Mouse (Mus musculus) hindbrain, embryonic 15.5 days (tissue): ENCODE results near the gene Mrpl12. TPM values are rescaled to one million over a fixed set of nuclear protein-coding genes. Genes with fewer than 3 reads are reported as not detected.

ENCODE experiments used
- ATAC-seq: fragments of 200-750 bp; cut with Nextera tagmentation; 2 replicates; pipeline ENCODE4 v1.8.0; 2017; ENCODE audit warnings: low read depth, moderate number of reproducible peaks, moderate TSS enrichment; ENCODE audit not compliant: low FRiP score
- H3K27ac ChIP-seq: fragments of 300-500 bp; sonication (generic); replicated peaks from 2 replicates; pipeline ENCODE4 v1.5.1; 2015; ENCODE audit warnings: mild to moderate bottlenecking, inconsistent platforms
- H3K27me3 ChIP-seq: fragments of 300-500 bp; sonication (generic); 2 replicates; pipeline ENCODE4 v1.6.1; 2015; ENCODE audit warnings: control low read depth, inconsistent platforms
- H3K36me3 ChIP-seq: fragments of 300-500 bp; sonication (generic); 2 replicates; pipeline ENCODE4 v1.6.1; 2015; ENCODE audit warnings: control low read depth, inconsistent platforms
- H3K4me1 ChIP-seq: fragments of 300-500 bp; sonication (generic); replicated peaks from 2 replicates; pipeline ENCODE4 v1.6.1; 2015; ENCODE audit warnings: control low read depth, inconsistent platforms
- H3K4me2 ChIP-seq: fragments of 300-500 bp; sonication (generic); 2 replicates; pipeline ENCODE4 v1.6.1; 2015; ENCODE audit warnings: moderate library complexity, mild to moderate bottlenecking, inconsistent platforms
- H3K4me3 ChIP-seq: fragments of 300-500 bp; sonication (generic); 2 replicates; pipeline ENCODE4 v1.5.1; 2015; ENCODE audit warnings: mild to moderate bottlenecking, inconsistent platforms
- H3K9ac ChIP-seq: fragments of 300-500 bp; sonication (generic); 2 replicates; pipeline ENCODE4 v1.6.1; 2015; ENCODE audit warnings: inconsistent platforms
- H3K9me3 ChIP-seq: fragments of 300-500 bp; sonication (generic); 2 replicates; pipeline ENCODE4 v1.6.1; 2016; ENCODE audit warnings: control low read depth, inconsistent platforms
- WGBS: fragments of 180-500 bp; shearing (Covaris S2); methylation state at CpG from one replicate; pipeline ENCODE4 v1.1.7; 2015; 5-methylcytosine and 5-hydroxymethylcytosine counted together
- polyA plus RNA-seq: library from polyadenylated mRNA; unstranded; fragments of >200 nt; fragmentation: Nextera tagmentation; extraction: Ambion mirVana; gene quantifications from 2 replicates; pipeline ENCODE4 v1.2.1, GENCODE M21; 2015

The Mrpl12 gene
- polyA plus RNA-seq, 1 experiment from 2014 or later, result 125 TPM

GRCm38 (mm10) chr11:120455413-120455812, 29.0 kb upstream of the Mrpl12 start:
- Histone ChIP-seq H3K27ac (no peak overlapping the region), H3K27me3 (no peaks in the 10 kb centered on the region), H3K9ac (no peak overlapping the region), H3K4me3 (no peak overlapping the region), H3K9me3 (no peaks in the 10 kb centered on the region), H3K4me1 (peaks cover 20% of the 10 kb centered on the region), H3K4me2 (no peak overlapping the region), H3K36me3 (peaks cover 5% of the 10 kb centered on the region; the same call in 1 of the 2 replicates)
- no peak for ATAC-seq
- whole genome bisulfite sequencing, result 97% methylated on average over 7 of the region's 7 CpGs

- H3K27me3 ChIP-seq, result no peaks in the 10 kb centered on the region
- H3K4me3 ChIP-seq, result peak overlapping the region; percentile 94
- H3K9me3 ChIP-seq, result no peaks in the 10 kb centered on the region
- WGBS, result 32% methylated on average over 14 of the region's 14 CpGs
- ATAC-seq, result no peak
- peaks cover 20% of the 10 kb centered on the region for H3K4me1 ChIP-seq
- H3K4me2 ChIP-seq, result peak overlapping the region; percentile 88
- peak overlapping the region; percentile 90 for H3K27ac ChIP-seq
- H3K9ac ChIP-seq, result peak overlapping the region; percentile 99
- peaks cover 15% of the 10 kb centered on the region for H3K36me3 ChIP-seq
These were observed 27.0 kb upstream of the Mrpl12 start for GRCm38 (mm10) chr11:120457370-120457769.

- Histone ChIP-seq H3K4me1 (peaks cover 20% of the 10 kb centered on the region), H3K27ac (peak within 1 kb of the TSS; percentile 90), H3K4me3 (peak within 1 kb of the TSS; percentile 94), H3K9ac (peak within 1 kb of the TSS; percentile 99), H3K27me3 (no peaks in the 10 kb centered on the region), H3K4me2 (peak within 1 kb of the TSS; percentile 88), H3K9me3 (no peaks in the 10 kb centered on the region), H3K36me3 (peaks cover 19% of the 10 kb centered on the region)
- peak; percentile 95 for ATAC-seq
- 5% methylated on average over 62 of the region's 62 CpGs for WGBS
These were observed 26.4 kb upstream of the Mrpl12 start, which contains the start of the genes Oxld1 and Ccdc137 for GRCm38 (mm10) chr11:120457772-120458751. TSS of gene Oxld1 (minus strand) at chr11:120458068. TSS of gene Ccdc137 (plus strand) at chr11:120458115.

- Histone ChIP-seq H3K4me3 (peak overlapping the region; percentile 94), H3K27ac (peak overlapping the region; percentile 90; the same call in 1 of the 2 replicates), H3K4me2 (peak overlapping the region; percentile 88), H3K4me1 (peaks cover 20% of the 10 kb centered on the region), H3K27me3 (no peaks in the 10 kb centered on the region), H3K36me3 (peaks cover 22% of the 10 kb centered on the region), H3K9me3 (no peaks in the 10 kb centered on the region), H3K9ac (peak overlapping the region; percentile 99)
- WGBS, result 68% methylated on average over 6 of the region's 6 CpGs
- no peak for ATAC-seq
These were observed 25.4 kb upstream of the Mrpl12 start for GRCm38 (mm10) chr11:120458847-120459597.

GRCm38 (mm10) chr11:120463536-120463935, 20.9 kb upstream of the Mrpl12 start:
- no peak for ATAC-seq
- WGBS, result 93% methylated on average over 2 of the region's 2 CpGs
- peaks cover 32% of the 10 kb centered on the region for H3K4me1 ChIP-seq
- no peak overlapping the region for H3K27ac ChIP-seq
- H3K4me3 ChIP-seq, result no peak overlapping the region
- no peak overlapping the region for H3K4me2 ChIP-seq
- no peaks in the 10 kb centered on the region for H3K9me3 ChIP-seq
- H3K9ac ChIP-seq, result no peak overlapping the region
- H3K36me3 ChIP-seq, result peaks cover 32% of the 10 kb centered on the region
- H3K27me3 ChIP-seq, result no peaks in the 10 kb centered on the region

GRCm38 (mm10) chr11:120464365-120464764, 20.0 kb upstream of the Mrpl12 start:
- Histone ChIP-seq H3K4me1 (peaks cover 32% of the 10 kb centered on the region), H3K27me3 (no peaks in the 10 kb centered on the region), H3K9ac (no peak overlapping the region), H3K4me2 (no peak overlapping the region), H3K27ac (no peak overlapping the region), H3K36me3 (peaks cover 34% of the 10 kb centered on the region), H3K4me3 (no peak overlapping the region), H3K9me3 (no peaks in the 10 kb centered on the region)
- no peak for ATAC-seq
- 93% methylated on average over 5 of the region's 5 CpGs for WGBS

- 95% methylated on average over 4 of the region's 4 CpGs for WGBS
- Histone ChIP-seq H3K27me3 (no peaks in the 10 kb centered on the region), H3K36me3 (peaks cover 38% of the 10 kb centered on the region), H3K9ac (no peak overlapping the region), H3K4me2 (peak overlapping the region; percentile 85; the same call in 1 of the 2 replicates), H3K4me3 (no peak overlapping the region), H3K4me1 (peaks cover 33% of the 10 kb centered on the region), H3K9me3 (no peaks in the 10 kb centered on the region), H3K27ac (no peak overlapping the region)
- ATAC-seq, result no peak
These were observed 18.9 kb upstream of the Mrpl12 start for GRCm38 (mm10) chr11:120465521-120465920.

- peak within 1 kb of the TSS; percentile 92 for H3K9ac ChIP-seq
- no peaks in the 10 kb centered on the region for H3K27me3 ChIP-seq
- H3K4me1 ChIP-seq, result peaks cover 33% of the 10 kb centered on the region
- peak; percentile 100 for ATAC-seq
- H3K27ac ChIP-seq, result peak within 1 kb of the TSS; percentile 88
- H3K9me3 ChIP-seq, result no peaks in the 10 kb centered on the region
- under 1% methylated on average over 54 of the region's 54 CpGs for WGBS
- peak within 1 kb of the TSS; percentile 98 for H3K4me3 ChIP-seq
- peak within 1 kb of the TSS; percentile 85 for H3K4me2 ChIP-seq
- peaks cover 44% of the 10 kb centered on the region for H3K36me3 ChIP-seq
These were observed 17.2 kb upstream of the Mrpl12 start, which contains the start of gene Arl16 for GRCm38 (mm10) chr11:120467051-120467735. TSS of gene Arl16 (minus strand) at chr11:120467607.

- H3K4me2 ChIP-seq, result peak overlapping the region; percentile 72
- ATAC-seq, result no peak; the same call in 1 of the 2 replicates
These were observed 16.7 kb upstream of the Mrpl12 start for GRCm38 (mm10) chr11:120467736-120468092.

GRCm38 (mm10) chr11:120472052-120472451, 12.4 kb upstream of the Mrpl12 start:
- Histone ChIP-seq H3K36me3 (peaks cover 69% of the 10 kb centered on the region), H3K9ac (no peak overlapping the region), H3K4me2 (no peak overlapping the region), H3K27ac (no peak overlapping the region), H3K4me1 (peaks cover 17% of the 10 kb centered on the region), H3K4me3 (no peak overlapping the region), H3K27me3 (no peaks in the 10 kb centered on the region), H3K9me3 (no peaks in the 10 kb centered on the region)
- 97% methylated on average over 6 of the region's 6 CpGs for WGBS
- no peak for ATAC-seq

More at GRCm38 (mm10) chr11:120467736-120468092, 16.7 kb upstream of the Mrpl12 start:
- peaks cover 47% of the 10 kb centered on the region for H3K36me3 ChIP-seq
- H3K4me1 ChIP-seq, result peaks cover 33% of the 10 kb centered on the region
- H3K27ac ChIP-seq, result peak overlapping the region; percentile 76
- H3K9ac ChIP-seq, result peak overlapping the region; percentile 92
- no peaks in the 10 kb centered on the region for H3K27me3 ChIP-seq
- 1% methylated on average over 32 of the region's 33 CpGs for WGBS
- no peaks in the 10 kb centered on the region for H3K9me3 ChIP-seq
- H3K4me3 ChIP-seq, result peak overlapping the region; percentile 98

- Histone ChIP-seq H3K4me2 (peak overlapping the region; percentile 87), H3K9ac (no peak overlapping the region; the same call in 1 of the 2 replicates), H3K36me3 (peaks cover 55% of the 10 kb centered on the region), H3K27me3 (no peaks in the 10 kb centered on the region), H3K9me3 (no peaks in the 10 kb centered on the region), H3K27ac (peak overlapping the region; percentile 87), H3K4me3 (no peak overlapping the region), H3K4me1 (peaks cover 17% of the 10 kb centered on the region)
- 93% methylated on average over 7 of the region's 7 CpGs for WGBS
- no peak for ATAC-seq
These were observed 922 bp upstream of the Mrpl12 start for GRCm38 (mm10) chr11:120483448-120483934.
